Mouse (Mus musculus): ENCODE measurements around the gene Hist1h2ad. TPM values are rescaled to one million over a fixed set of nuclear protein-coding genes. Genes with fewer than 3 reads are reported as not detected.
"Not testable (repeated sequence)": the region's sequence is repeated elsewhere in the genome, so short reads cannot be mapped to it uniquely, and the experiment has no call there.

The Hist1h2ad gene
- total RNA-seq, 2 experiments from 2014 or later = 15.1 to 6,356 TPM

- peak; percentile 59 for ATAC-seq (replicated peaks; ENCODE audit: low FRiP score, poor library complexity, severe bottlenecking)
Measured at GRCm38 (mm10) chr13:23581408-23582218, 7.4 kb downstream of the Hist1h2ad start, which contains the start of gene Hist1h4d. Gene Hist1h4d, plus strand, starts transcription at chr13:23581598.

GRCm38 (mm10) chr13:23582219-23583056, 8.3 kb downstream of the Hist1h2ad start:
- peak; percentile 15 for ATAC-seq (replicated peaks; ENCODE audit: low FRiP score, poor library complexity, severe bottlenecking)

GRCm38 (mm10) chr13:23583387-23584068, 9.3 kb downstream of the Hist1h2ad start:
- no peak for ATAC-seq (replicated peaks; ENCODE audit: low FRiP score, poor library complexity, severe bottlenecking)

GRCm38 (mm10) chr13:23584331-23584730, 10.2 kb downstream of the Hist1h2ad start:
- no peak for ATAC-seq (replicated peaks; ENCODE audit: low FRiP score, poor library complexity, severe bottlenecking)

GRCm38 (mm10) chr13:23585029-23585441, 10.9 kb downstream of the Hist1h2ad start:
- ATAC-seq (replicated peaks; ENCODE audit: low FRiP score, poor library complexity, severe bottlenecking) = peak; percentile 36

GRCm38 (mm10) chr13:23585442-23586098, 11.4 kb downstream of the Hist1h2ad start:
- peak; percentile 68 for ATAC-seq (replicated peaks; ENCODE audit: low FRiP score, poor library complexity, severe bottlenecking)

- ATAC-seq (replicated peaks; ENCODE audit: low FRiP score, poor library complexity, severe bottlenecking) = peak; percentile 26; the same call in 1 of the 2 replicates
Measured at GRCm38 (mm10) chr13:23586099-23586939, 12.1 kb downstream of the Hist1h2ad start.

GRCm38 (mm10) chr13:23586940-23587225, 12.7 kb downstream of the Hist1h2ad start:
- 0 out of 2 replicates have a peak, but pooled peaks have one; percentile 1 for ATAC-seq (replicated peaks; ENCODE audit: low FRiP score, poor library complexity, severe bottlenecking)

- ATAC-seq (replicated peaks; ENCODE audit: low FRiP score, poor library complexity, severe bottlenecking) = no peak
Measured at GRCm38 (mm10) chr13:23591206-23591605, 17.0 kb downstream of the Hist1h2ad start.

- ATAC-seq (replicated peaks; ENCODE audit: low FRiP score, poor library complexity, severe bottlenecking) = not testable (repeated sequence)
Measured at GRCm38 (mm10) chr13:23591886-23592285, 17.7 kb downstream of the Hist1h2ad start.

GRCm38 (mm10) chr13:23592614-23593013, 18.4 kb downstream of the Hist1h2ad start:
- ATAC-seq (replicated peaks; ENCODE audit: low FRiP score, poor library complexity, severe bottlenecking) = no peak

- peak; percentile 57 for ATAC-seq (replicated peaks; ENCODE audit: low FRiP score, poor library complexity, severe bottlenecking)
Measured at GRCm38 (mm10) chr13:23593051-23593770, 19.0 kb downstream of the Hist1h2ad start.

GRCm38 (mm10) chr13:23595185-23595584, 21.0 kb downstream of the Hist1h2ad start:
- ATAC-seq (replicated peaks; ENCODE audit: low FRiP score, poor library complexity, severe bottlenecking) = no peak

GRCm38 (mm10) chr13:23595622-23596372, 21.6 kb downstream of the Hist1h2ad start:
- ATAC-seq (replicated peaks; ENCODE audit: low FRiP score, poor library complexity, severe bottlenecking) = peak; percentile 93

GRCm38 (mm10) chr13:23597957-23598356, 23.8 kb downstream of the Hist1h2ad start:
- peak; percentile 49 for ATAC-seq (replicated peaks; ENCODE audit: low FRiP score, poor library complexity, severe bottlenecking)

- no peak for ATAC-seq (replicated peaks; ENCODE audit: low FRiP score, poor library complexity, severe bottlenecking)
Measured at GRCm38 (mm10) chr13:23603182-23603699, 29.1 kb downstream of the Hist1h2ad start.

GRCm38 (mm10) chr13:23604452-23604851, 30.3 kb downstream of the Hist1h2ad start:
- no peak for ATAC-seq (replicated peaks; ENCODE audit: low FRiP score, poor library complexity, severe bottlenecking)
